Mouse (Mus musculus): ENCODE results near the gene Hbb-y.

- TF ChIP-seq CTCF (IDR thresholded peaks at IDR 0.05; ENCODE audit: low read depth) (no peak), EP300 (optimal IDR thresholded peaks at IDR 0.05) (no peak)
Measured at GRCm38 (mm10) chr7:103825536-103826254, 27.3 kb downstream of the Hbb-y start.

Data from stomach, postnatal 0 days (tissue).